Mouse (Mus musculus) liver, adult 2 months (tissue): ENCODE measurements around the gene Btbd2. TPM values are rescaled to one million over a fixed set of nuclear protein-coding genes. Genes with fewer than 3 reads are reported as not detected.

ENCODE experiments used
- DNase-seq: peaks from one replicate; pipeline ENCODE4 v3.0.0-alpha.2; 2011; ENCODE audit warnings: low read depth, low spot score; ENCODE audit errors: extremely low read depth
- H3K27ac ChIP-seq: fragments of 200-500 bp; replicated peaks from 2 replicates; pipeline ENCODE4 v1.5.1; 2012; ENCODE audit warnings: low read depth, mild to moderate bottlenecking, control low read depth, inconsistent platforms, low read length; ENCODE audit not compliant: insufficient read depth
- H3K27me3 ChIP-seq: fragments of 200-500 bp; 2 replicates; pipeline ENCODE4 v1.6.1; 2012; ENCODE audit warnings: mild to moderate bottlenecking, moderate library complexity, low read length, inconsistent platforms; ENCODE audit not compliant: control insufficient read depth, insufficient read depth
- H3K36me3 ChIP-seq: fragments of 200-500 bp; 2 replicates; pipeline ENCODE4 v1.6.1; 2012; ENCODE audit warnings: low read length, inconsistent platforms; ENCODE audit not compliant: control insufficient read depth, insufficient read depth
- H3K4me1 ChIP-seq: fragments of 200-500 bp; 2 replicates; pipeline ENCODE4 v1.6.1; 2011; ENCODE audit warnings: low read length; ENCODE audit not compliant: control insufficient read depth, insufficient read depth
- H3K4me3 ChIP-seq: fragments of 200-500 bp; 2 replicates; pipeline ENCODE4 v1.5.1; 2011; ENCODE audit warnings: low read depth, mild to moderate bottlenecking, control low read depth, low read length, moderate library complexity; ENCODE audit not compliant: insufficient read depth
- H3K79me2 ChIP-seq: fragments of 200-500 bp; 2 replicates; pipeline ENCODE4 v1.6.1; 2012; ENCODE audit warnings: inconsistent platforms, mild to moderate bottlenecking, low read length, moderate library complexity; ENCODE audit not compliant: control insufficient read depth, insufficient read depth
- H3K9ac ChIP-seq: fragments of 200-500 bp; 2 replicates; pipeline ENCODE4 v1.6.1; 2012; ENCODE audit warnings: low read depth, mild to moderate bottlenecking, control low read depth, inconsistent platforms, low read length
- CTCF ChIP-seq: fragments of 200-500 bp; IDR thresholded peaks from 2 replicates; pipeline ENCODE4 v1.5.1; 2011; ENCODE audit warnings: low read depth, low read length, control low read depth
- POLR2A ChIP-seq: fragments of 200-500 bp; IDR thresholded peaks from 2 replicates; pipeline ENCODE4 v1.6.1; 2011; ENCODE audit warnings: low read length, control low read depth; ENCODE audit not compliant: insufficient read depth; ENCODE audit errors: extremely low read depth
- WGBS: fragments of 180-500 bp; shearing (Covaris S2); methylation state at CpG from one replicate; pipeline ENCODE4 v1.1.7; 2018; 5-methylcytosine and 5-hydroxymethylcytosine counted together
- polyA plus RNA-seq: library from polyadenylated mRNA; depleted of rRNA; stranded (reverse); fragments of >200 nt; gene quantifications from 2 replicates; pipeline ENCODE4 v1.2.3, GENCODE M21; 2012
- total RNA-seq: library from RNA; depleted of rRNA; stranded (reverse); fragments of >200 nt; gene quantifications from 2 replicates; pipeline ENCODE4 v1.2.3, GENCODE M21; 2014

Btbd2 gene
- total and polyA plus RNA-seq, 2 experiments = 16.2 to 36.1 TPM

DNA sequence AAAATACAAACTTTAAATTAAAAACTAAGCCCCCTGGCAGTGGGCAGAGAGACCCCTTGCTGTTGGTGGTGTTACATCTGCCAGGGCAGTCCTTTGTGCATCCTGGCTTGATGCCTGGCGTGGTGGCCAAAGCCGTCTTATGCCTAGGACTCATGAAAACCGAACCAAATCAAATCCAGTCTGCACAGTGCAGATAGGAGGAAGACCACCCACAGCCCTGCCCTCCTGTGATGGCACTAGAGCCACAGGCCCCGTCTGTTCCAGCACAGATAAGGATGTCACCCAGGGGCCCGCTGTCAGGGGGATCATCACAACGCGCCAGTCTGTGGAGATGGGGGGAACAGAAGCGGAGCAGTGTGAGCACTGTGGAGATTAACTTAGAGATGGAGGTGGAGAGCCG is 40.9 kb upstream of the Btbd2 start:
- Histone ChIP-seq H3K27me3 (no peaks in the 10 kb centered on the region), H3K27ac (no peak overlapping the region), H3K4me3 (no peak overlapping the region), H3K9ac (no peak overlapping the region), H3K79me2 (peaks cover 3% of the 10 kb centered on the region; the same call in 1 of the 2 replicates), H3K4me1 (no peaks in the 10 kb centered on the region), H3K36me3 (no peaks in the 10 kb centered on the region)
- WGBS = 94% methylated on average over 9 of the region's 9 CpGs
- TF ChIP-seq POLR2A (no peak), CTCF (no peak)
- DNase-seq = no peak

DNA sequence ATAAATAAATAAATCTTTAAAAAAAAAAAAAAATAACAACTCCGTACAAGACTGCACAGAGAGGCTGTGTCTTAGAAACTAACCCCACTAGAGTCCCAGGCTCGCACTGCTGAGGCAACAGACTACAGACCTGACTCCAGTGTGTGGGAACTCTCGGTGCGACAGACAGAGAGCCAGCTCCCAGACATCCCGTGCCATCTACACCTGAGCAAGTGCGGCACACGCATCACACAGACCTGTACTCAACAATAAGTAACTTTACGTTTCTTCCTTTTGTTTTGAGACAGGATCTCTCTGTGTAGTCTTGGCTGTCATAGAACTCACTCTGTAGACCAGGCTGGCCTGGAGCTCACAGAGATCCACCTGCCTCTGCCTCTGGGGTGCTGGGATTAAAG is 40.5 kb upstream of the Btbd2 start:
- DNase-seq = no peak
- no peak for TF ChIP-seq POLR2A
- TF ChIP-seq CTCF = no peak
- H3K27me3 ChIP-seq = no peaks in the 10 kb centered on the region
- no peaks in the 10 kb centered on the region for H3K36me3 ChIP-seq
- H3K9ac ChIP-seq = no peak overlapping the region
- peaks cover 3% of the 10 kb centered on the region; the same call in 1 of the 2 replicates for H3K79me2 ChIP-seq
- H3K4me1 ChIP-seq = no peaks in the 10 kb centered on the region
- WGBS = 96% methylated on average over 8 of the region's 8 CpGs
- no peak overlapping the region for H3K4me3 ChIP-seq
- H3K27ac ChIP-seq = no peak overlapping the region

DNA sequence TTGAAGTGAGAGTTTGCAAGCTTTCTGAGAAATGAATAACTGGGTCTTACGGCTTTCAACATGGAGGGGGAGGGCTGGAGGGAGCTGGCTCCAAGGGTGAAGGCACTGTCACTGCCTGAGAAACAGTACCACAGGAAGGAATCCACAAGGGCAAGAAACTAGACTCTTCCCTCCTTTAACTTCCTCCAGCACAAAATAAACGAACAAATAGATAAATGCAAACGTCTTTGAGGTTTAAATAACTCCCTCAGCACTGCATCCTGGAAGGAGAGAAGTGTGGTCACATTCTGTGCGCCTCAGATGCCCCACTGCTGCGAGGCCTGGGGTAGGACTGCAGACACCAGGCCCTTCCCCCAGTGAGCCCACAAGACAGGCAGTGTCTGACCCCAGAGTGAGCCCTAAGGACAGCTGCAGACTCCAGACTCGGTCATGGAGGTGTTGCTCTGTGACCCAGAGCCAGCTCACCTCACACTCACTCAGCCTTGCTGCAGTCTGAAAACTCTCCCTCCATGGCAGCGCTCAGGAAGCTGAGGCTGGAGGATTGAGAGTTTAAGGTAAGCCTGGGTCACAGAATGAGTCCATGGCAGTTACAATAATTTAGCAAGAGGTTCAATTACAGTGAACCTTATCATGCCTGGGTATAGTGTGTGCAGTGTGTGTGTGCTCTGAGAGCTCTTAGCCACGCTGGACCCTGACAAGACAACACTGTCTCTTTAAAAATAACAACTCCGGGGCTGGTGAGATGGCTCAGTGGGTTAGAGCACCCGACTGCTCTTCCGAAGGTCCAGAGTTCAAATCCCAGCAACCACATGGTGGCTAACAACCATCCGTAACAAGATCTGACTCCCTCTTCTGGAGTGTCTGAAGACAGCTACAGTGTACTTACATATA is 39.9 kb upstream of the Btbd2 start:
- Histone ChIP-seq H3K4me1 (no peaks in the 10 kb centered on the region), H3K79me2 (peaks cover 3% of the 10 kb centered on the region; the same call in 1 of the 2 replicates), H3K36me3 (no peaks in the 10 kb centered on the region), H3K27me3 (no peaks in the 10 kb centered on the region), H3K9ac (no peak overlapping the region), H3K4me3 (no peak overlapping the region), H3K27ac (peak overlapping the region; percentile 17)
- TF ChIP-seq POLR2A = no peak
- TF ChIP-seq CTCF = no peak
- WGBS = 64% methylated on average over 12 of the region's 12 CpGs
- no peak for DNase-seq

DNA sequence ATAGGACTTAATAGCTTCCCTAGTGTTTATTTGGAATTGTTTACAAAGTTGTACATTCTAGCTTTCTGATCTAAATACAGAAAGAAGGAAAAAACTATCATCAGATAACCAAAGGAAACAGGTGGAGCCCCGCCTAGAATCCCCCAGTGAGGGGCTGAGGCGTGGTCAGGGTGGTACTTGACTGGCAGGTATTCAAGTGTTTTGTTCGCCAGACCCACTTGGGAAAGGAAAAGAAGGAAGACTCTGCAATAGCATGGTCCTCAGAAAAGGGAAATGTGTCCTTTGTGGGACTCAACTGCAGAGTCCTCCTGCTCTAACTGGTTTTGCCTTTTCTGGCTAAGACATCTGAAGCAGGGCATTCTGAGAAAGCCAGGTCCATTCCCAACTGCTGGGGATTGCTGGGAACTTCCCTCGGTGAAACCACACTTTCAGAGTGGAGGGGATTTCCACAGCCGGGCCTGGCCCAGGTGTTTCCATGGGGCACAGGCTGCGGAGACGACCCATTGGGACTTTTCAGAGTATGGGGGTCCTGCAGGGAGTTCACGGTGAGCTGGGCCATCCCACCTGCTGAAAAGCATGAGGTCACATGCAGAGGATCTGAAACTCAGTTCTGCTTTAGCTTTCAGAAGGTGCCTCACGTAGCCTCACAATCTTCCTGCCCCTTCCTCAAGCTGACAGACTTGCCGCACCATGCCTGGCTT is 39.1 kb upstream of the Btbd2 start:
- Histone ChIP-seq H3K27ac (peak overlapping the region; percentile 11), H3K4me1 (no peaks in the 10 kb centered on the region), H3K9ac (no peak overlapping the region), H3K4me3 (no peak overlapping the region), H3K36me3 (no peaks in the 10 kb centered on the region), H3K79me2 (peaks cover 3% of the 10 kb centered on the region; the same call in 1 of the 2 replicates), H3K27me3 (no peaks in the 10 kb centered on the region)
- DNase-seq = no peak
- TF ChIP-seq CTCF = no peak
- no peak for TF ChIP-seq POLR2A
- 80% methylated on average over 10 of the region's 10 CpGs for WGBS

DNA sequence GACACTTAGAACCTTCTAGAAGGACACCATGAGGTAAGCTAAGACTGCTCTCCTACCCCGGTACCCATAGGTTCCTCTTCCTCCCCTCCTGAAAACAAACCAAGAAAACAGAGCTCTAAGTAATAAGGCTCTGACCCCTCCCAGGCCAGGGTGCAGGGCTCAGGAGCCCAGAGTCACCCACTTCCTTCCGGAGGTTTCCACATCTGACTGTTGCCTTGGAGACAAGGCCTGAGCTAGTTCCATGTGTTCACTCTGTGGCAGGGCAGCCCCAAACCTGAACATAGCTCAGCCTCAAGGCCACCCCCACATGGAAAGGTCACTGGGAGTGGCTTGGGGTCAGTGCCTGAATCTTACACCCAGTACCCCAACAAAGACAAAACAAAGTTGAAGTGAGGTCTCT is 38.3 kb upstream of the Btbd2 start:
- H3K4me3 ChIP-seq = no peak overlapping the region
- H3K9ac ChIP-seq = no peak overlapping the region
- H3K79me2 ChIP-seq = peaks cover 3% of the 10 kb centered on the region; the same call in 1 of the 2 replicates
- 48% methylated on average over 2 of the region's 2 CpGs for WGBS
- H3K27me3 ChIP-seq = no peaks in the 10 kb centered on the region
- H3K27ac ChIP-seq = peak overlapping the region; percentile 70
- H3K36me3 ChIP-seq = no peaks in the 10 kb centered on the region
- TF ChIP-seq CTCF (no peak), POLR2A (no peak)
- H3K4me1 ChIP-seq = no peaks in the 10 kb centered on the region
- peak; percentile 53 for DNase-seq
